Mouse (Mus musculus) thymus, postnatal 0 days (tissue): Measurements from ENCODE around the gene Sult3a1. TPM values are rescaled to one million over a fixed set of nuclear protein-coding genes. Genes with fewer than 3 reads are reported as not detected.
"Not testable (repeated sequence)": the region's sequence is repeated elsewhere in the genome, so short reads cannot be mapped to it uniquely, and the experiment has no call there.

ENCODE experiments used
- DNase-seq: peaks from one replicate; pipeline ENCODE4 v3.0.0-alpha.2; 2015; ENCODE audit warnings: low spot score
- polyA plus RNA-seq: library from polyadenylated mRNA; unstranded; fragments of >200 nt; fragmentation: Nextera tagmentation; extraction: Ambion mirVana; gene quantifications from 2 replicates; pipeline ENCODE4 v1.2.1, GENCODE M21; 2015

Gene Sult3a1
- polyA plus RNA-seq: not detected in 2 replicates

- no peak for DNase-seq
Measured at GRCm38 (mm10) chr10:33857421-33857820, at the start of gene Sult3a1. TSS of gene Sult3a1 (plus strand) at chr10:33857721.

DNA sequence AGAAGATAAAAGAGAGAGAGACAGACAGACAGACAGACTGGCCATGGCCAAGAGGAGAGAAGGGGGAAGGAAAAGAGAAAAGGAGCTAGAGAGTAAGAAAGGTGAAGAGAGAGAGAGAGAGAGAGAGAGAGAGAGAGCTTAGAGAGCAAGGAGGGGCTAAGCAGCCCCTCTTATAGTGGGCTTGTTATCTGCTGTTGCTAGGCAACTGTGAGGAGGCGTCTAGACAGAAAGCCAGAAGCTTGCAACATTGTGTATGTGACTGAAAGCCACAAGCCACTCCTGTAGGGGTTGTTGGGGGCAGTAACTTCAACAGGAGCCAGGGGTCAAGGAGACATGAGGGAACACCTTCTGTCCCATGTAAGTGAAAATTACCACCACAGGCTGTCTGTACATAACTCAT, 45.7 kb upstream of the Sult3a1 start:
- DNase-seq: no peak

DNA sequence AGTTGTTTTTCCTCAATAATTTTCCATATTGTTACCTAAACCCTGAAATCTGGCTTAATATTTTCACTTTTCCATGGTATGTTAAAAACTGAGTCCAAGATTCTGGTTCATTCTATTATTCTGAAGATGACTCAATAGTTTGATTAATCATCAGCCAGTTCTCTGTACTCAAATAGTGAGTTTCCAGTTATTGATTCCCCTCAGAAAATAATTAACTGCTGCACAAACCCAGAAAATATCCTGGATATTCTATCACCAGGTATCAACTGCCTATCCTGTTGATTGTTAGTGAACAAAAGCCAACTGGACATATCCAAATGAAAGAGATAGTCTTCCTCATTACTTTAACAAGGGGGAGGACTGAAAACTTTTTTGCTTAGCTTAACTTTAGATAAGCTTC, 43.3 kb upstream of the Sult3a1 start:
- no peak for DNase-seq

- DNase-seq: no peak
Measured at GRCm38 (mm10) chr10:33816923-33817322, 40.6 kb upstream of the Sult3a1 start.

DNA sequence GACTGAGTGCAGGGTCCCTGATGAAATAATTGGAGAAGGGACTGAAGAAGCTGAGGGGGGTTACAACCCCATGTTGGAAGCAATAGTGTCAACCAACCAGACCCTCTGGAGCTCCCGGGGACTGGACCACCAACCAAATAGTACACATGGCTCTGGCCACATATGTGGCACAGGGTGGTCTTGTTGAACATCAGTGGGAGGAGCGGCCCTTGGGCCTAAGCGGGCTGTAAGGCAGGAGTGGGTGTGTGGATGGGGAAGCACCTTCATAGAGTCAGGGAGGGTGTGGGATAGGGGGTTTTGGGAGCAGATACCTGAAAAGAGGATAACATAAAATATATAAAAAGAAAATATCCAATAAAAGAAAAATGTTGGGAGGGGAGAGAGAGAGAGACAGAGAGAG, 36.6 kb upstream of the Sult3a1 start:
- no peak for DNase-seq

- DNase-seq: no peak
Measured at GRCm38 (mm10) chr10:33865994-33866393, 8.5 kb downstream of the Sult3a1 start.

- no peak for DNase-seq
Measured at GRCm38 (mm10) chr10:33870441-33870840, 12.9 kb downstream of the Sult3a1 start.

DNA sequence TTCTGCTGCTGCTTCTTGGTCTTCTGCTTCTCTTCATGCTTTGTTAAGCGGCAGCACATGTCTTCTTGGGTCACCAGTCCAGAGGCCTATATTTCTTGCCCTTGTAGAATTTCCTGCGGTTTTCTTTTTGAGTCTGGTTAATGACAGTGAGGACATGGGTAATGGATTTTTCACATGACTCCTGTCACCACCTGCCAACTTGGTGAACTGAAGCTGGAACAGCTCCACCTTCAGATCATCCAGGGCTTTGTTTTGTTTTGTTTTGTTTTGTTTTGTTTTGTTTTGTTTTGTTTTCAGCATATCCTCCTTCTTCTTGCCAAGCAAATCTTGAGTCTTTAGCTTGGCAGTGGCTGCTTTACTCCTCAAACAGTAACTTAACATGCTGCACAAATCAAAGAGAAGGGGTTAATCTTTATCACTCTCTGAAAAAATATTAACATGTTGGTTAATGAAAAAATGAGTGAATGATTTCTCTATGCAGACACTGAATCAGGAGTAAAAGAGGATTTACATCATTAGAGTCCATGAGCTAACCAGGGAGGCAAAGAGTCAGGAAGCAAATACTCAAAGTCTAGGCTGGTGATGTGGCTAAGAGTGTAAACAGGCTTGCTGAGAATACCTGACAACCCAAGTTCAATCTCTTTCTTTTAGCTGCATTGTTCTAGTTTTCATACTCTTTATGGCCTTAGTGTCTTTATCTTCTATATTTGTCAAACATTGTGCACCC, 15.3 kb downstream of the Sult3a1 start:
- no peak for DNase-seq

DNA sequence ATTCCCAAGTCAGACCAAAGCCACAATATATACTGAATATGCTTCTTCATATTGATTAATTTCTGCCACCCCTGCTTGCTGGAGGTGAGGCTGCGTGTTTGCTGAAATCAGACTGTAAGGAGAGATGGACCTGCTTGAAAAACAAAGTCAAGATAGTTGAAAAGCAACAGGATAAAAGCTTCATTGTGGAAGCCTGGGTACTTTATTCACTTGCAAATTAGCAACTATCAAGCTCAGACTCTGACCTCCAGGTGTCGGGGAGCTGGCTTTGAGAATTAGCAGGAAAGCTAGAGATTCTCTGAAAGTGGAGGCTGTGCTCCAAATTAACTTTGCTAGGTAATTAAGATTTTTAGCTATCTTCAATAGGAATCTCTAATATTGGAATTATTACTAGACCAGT, 24.9 kb downstream of the Sult3a1 start:
- DNase-seq: not testable (repeated sequence)

GRCm38 (mm10) chr10:33901520-33901919, 44.0 kb downstream of the Sult3a1 start:
- not testable (repeated sequence) for DNase-seq

DNA sequence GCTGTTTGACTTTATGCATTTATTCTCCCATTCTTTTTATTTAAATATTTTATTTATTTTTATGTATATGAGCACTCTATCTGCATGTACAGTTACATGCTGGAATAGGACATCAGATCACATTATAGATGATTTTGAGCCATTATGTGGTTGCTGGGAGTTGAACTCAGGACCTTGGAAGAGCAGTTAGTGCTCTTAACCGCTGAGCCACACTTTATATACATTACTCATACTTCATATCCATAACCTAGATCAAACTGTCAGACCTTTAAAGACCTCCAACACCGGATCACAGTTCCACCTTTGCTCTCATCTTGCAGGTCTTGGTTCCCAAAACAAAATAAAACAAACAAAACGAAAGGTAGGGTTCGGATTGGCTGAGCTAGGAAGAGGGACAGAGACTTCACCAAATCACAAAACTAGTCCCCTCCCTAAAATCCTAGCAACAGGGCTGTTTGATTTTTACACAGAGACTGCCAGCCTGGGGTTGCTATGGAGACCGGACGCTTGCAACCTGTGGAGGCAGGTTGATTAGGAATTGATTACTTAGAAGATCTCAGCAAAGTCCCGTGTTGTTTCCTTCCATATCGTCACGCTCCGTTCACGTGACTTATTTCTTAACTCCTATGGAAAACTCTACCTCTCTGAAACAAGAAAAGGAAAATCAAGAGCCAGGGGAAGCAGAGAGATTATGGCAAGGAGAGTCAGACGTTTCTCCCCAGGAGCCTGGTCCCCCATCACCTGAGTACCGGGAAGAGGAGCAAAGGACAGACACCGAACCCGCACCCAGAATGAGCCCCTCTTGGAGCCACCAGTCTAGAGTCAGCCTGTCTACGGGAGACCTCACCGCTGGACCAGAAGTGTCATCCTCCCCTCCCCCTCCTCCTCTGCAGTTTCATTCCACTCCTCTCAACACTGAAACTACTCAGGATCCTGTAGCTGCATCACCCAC, 47.3 kb downstream of the Sult3a1 start, which contains the start of gene Rsph4a:
Gene Rsph4a, plus strand, starts transcription at position 582 of the 952 bp plus-strand sequence.
- DNase-seq: no peak

GRCm38 (mm10) chr10:33905489-33905888, 48.0 kb downstream of the Sult3a1 start:
- DNase-seq: no peak

Other genes with a start within 250 kb of the Sult3a1 start
- gene Clvs2, start 233.0 kb upstream of the Sult3a1 start, polyA plus RNA-seq: 0.04 TPM in 1 of 2 replicates, not detected in the other
- not detected in 2 replicates for gene Sult3a2, start 71.0 kb upstream of the Sult3a1 start, polyA plus RNA-seq
- gene Rsph4a, start 47.4 kb downstream of the Sult3a1 start, polyA plus RNA-seq: 0.03 and 0.05 TPM in 2 replicates
- gene Zup1, start 93.5 kb downstream of the Sult3a1 start, polyA plus RNA-seq: 26.3 and 28.2 TPM in 2 replicates
- gene Rwdd1, start 161.9 kb downstream of the Sult3a1 start, polyA plus RNA-seq: 150 and 151 TPM in 2 replicates
- gene Trappc3l, start 179.9 kb downstream of the Sult3a1 start, polyA plus RNA-seq: 0.10 TPM in 1 of 2 replicates, not detected in the other
- gene Calhm4, start 186.6 kb downstream of the Sult3a1 start, polyA plus RNA-seq: 0.03 and 0.07 TPM in 2 replicates
- gene Calhm5, start 238.8 kb downstream of the Sult3a1 start, polyA plus RNA-seq: 0.10 and 0.14 TPM in 2 replicates